Mouse (Mus musculus) bone marrow macrophage, adult 2 months (primary cell): Measurements from ENCODE around the gene Slc6a14.

ENCODE experiments used
- CTCF ChIP-seq: IDR thresholded peaks from 2 replicates; pipeline ENCODE4 v1.5.1; 2012; ENCODE audit warnings: low read depth, mild to moderate bottlenecking, low read length, moderate library complexity
- POLR2A ChIP-seq: IDR thresholded peaks from 2 replicates; pipeline ENCODE4 v1.6.1; 2012; ENCODE audit warnings: mild to moderate bottlenecking, low read depth, low read length, borderline replicate concordance

DNA sequence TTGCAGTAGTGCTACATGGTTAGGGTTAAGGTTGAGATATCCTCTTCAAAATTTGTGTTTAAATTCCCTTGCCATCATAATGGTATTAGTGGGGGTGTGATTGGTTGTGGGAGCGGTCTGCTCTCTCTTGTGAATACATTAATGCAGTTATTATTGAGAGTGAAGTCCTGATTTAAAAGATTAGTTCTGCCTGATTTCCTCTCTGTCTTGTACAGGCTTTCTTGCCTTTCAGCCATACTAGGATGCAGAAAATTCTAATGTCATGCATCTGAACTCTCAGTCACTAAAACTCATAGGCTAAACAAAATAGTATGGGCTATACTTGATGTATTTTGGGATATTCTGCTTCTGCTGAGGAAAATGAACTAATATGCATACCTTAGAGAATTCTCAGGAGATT lies 10.2 kb upstream of the Slc6a14 start:
- TF ChIP-seq CTCF, result no peak
- no peak for TF ChIP-seq POLR2A
